Mouse (Mus musculus): ENCODE data around the gene Cdc37. TPM values are rescaled to one million over a fixed set of nuclear protein-coding genes. Genes with fewer than 3 reads are reported as not detected.

Cdc37 gene
- total RNA-seq, 2 experiments from 2014 or later: 123 to 126 TPM

- peak; percentile 62 to 71 for DNase-seq
- intact Hi-C loops (cut with DNase I): no loop called here
Measured at GRCm38 (mm10) chr9:21168161-21169123, 18.7 kb upstream of the Cdc37 start.

- no peak for DNase-seq
- intact Hi-C loops (cut with DNase I): no loop called here
Measured at GRCm38 (mm10) chr9:21167140-21168097, 17.6 kb upstream of the Cdc37 start.

GRCm38 (mm10) chr9:21166516-21166915 is 16.7 kb upstream of the Cdc37 start:
- intact Hi-C loops (cut with DNase I): no loop called here
- DNase-seq: no peak

GRCm38 (mm10) chr9:21165952-21166451 is 16.2 kb upstream of the Cdc37 start:
- intact Hi-C loops (cut with DNase I): no loop called here
- DNase-seq: peak in 1 of 2 experiments; percentile 43

GRCm38 (mm10) chr9:21165041-21165951 is 15.5 kb upstream of the Cdc37 start, which contains the start of gene Pde4a:
Pde4a (plus strand) TSS chr9:21165714.
- no peak for DNase-seq
- intact Hi-C loops (cut with DNase I): no loop called here

GRCm38 (mm10) chr9:21164072-21164471 is 14.3 kb upstream of the Cdc37 start:
- DNase-seq: no peak
- intact Hi-C loops (cut with DNase I): no loop called here

GRCm38 (mm10) chr9:21163086-21164050 is 13.6 kb upstream of the Cdc37 start:
- DNase-seq: no peak
- intact Hi-C loops (cut with DNase I): no loop called here

GRCm38 (mm10) chr9:21161209-21161909 is 11.6 kb upstream of the Cdc37 start:
- intact Hi-C loops (cut with DNase I): no loop called here
- peak; percentile 69 to 81 for DNase-seq

GRCm38 (mm10) chr9:21154787-21155186 is 5.0 kb upstream of the Cdc37 start:
- DNase-seq: no peak
- intact Hi-C loops (cut with DNase I): loop anchor here (5.0 kb wide), 1 partner anchor 58 kb away; no protein-coding TSS in a partner anchor

- intact Hi-C loops (cut with DNase I): loop anchor here (2.0 kb wide), 1 partner anchor 69 kb away; no protein-coding TSS in a partner anchor
- no peak for DNase-seq
Measured at GRCm38 (mm10) chr9:21153833-21154232, 4.1 kb upstream of the Cdc37 start.

GRCm38 (mm10) chr9:21153331-21153730 is 3.5 kb upstream of the Cdc37 start:
- intact Hi-C loops (cut with DNase I): loop anchor here (2.0 kb wide), 1 partner anchor 69 kb away; no protein-coding TSS in a partner anchor
- no peak for DNase-seq

- DNase-seq: no peak
- intact Hi-C loops (cut with DNase I): loop anchor here (2.0 kb wide), 1 partner anchor 70 kb away; no protein-coding TSS in a partner anchor
Measured at GRCm38 (mm10) chr9:21152715-21153114, 2.9 kb upstream of the Cdc37 start.

GRCm38 (mm10) chr9:21149077-21149653 is 617 bp downstream of the Cdc37 start:
- no peak for DNase-seq
- intact Hi-C loops (cut with DNase I): no loop called here

- no peak for DNase-seq
- intact Hi-C loops (cut with DNase I): no loop called here
Measured at GRCm38 (mm10) chr9:21148427-21148826, 1.4 kb downstream of the Cdc37 start.

GRCm38 (mm10) chr9:21146722-21147121 is 3.1 kb downstream of the Cdc37 start:
- intact Hi-C loops (cut with DNase I): no loop called here
- DNase-seq: no peak

GRCm38 (mm10) chr9:21145431-21145830 is 4.4 kb downstream of the Cdc37 start:
- intact Hi-C loops (cut with DNase I): no loop called here
- DNase-seq: peak in 1 of 2 experiments; percentile 38

GRCm38 (mm10) chr9:21144361-21144760 is 5.4 kb downstream of the Cdc37 start:
- DNase-seq: no peak
- intact Hi-C loops (cut with DNase I): no loop called here
